Mouse (Mus musculus) heart, adult 11 months (tissue): Measurements from ENCODE around the gene Vamp4.

ENCODE experiments used
- DNase-seq: peaks from one replicate; pipeline ENCODE4 v3.0.0; 2022

Gene Vamp4

GRCm38 (mm10) chr1:162570260-162570748 lies at the start of gene Vamp4:
Gene Vamp4, plus strand, starts transcription at chr1:162570515.
- DNase-seq = peak; percentile 99

- peak; percentile 53 for DNase-seq
These were observed 40.7 kb upstream of the Vamp4 start for GRCm38 (mm10) chr1:162529651-162530050.

- DNase-seq = peak; percentile 19
These were observed 39.6 kb upstream of the Vamp4 start for GRCm38 (mm10) chr1:162530666-162531065.

- DNase-seq = peak; percentile 69
These were observed 38.7 kb upstream of the Vamp4 start for GRCm38 (mm10) chr1:162531584-162531983.

- no peak for DNase-seq
These were observed 38.0 kb upstream of the Vamp4 start for GRCm38 (mm10) chr1:162532330-162532729.

GRCm38 (mm10) chr1:162533766-162534560 lies 36.4 kb upstream of the Vamp4 start:
- DNase-seq = no peak

GRCm38 (mm10) chr1:162543231-162543630 lies 27.1 kb upstream of the Vamp4 start:
- peak; percentile 66 for DNase-seq

- DNase-seq = peak; percentile 60
These were observed 22.7 kb upstream of the Vamp4 start for GRCm38 (mm10) chr1:162547607-162548006.

- DNase-seq = peak; percentile 99
These were observed 22.0 kb upstream of the Vamp4 start, which contains the start of gene Mettl13 for GRCm38 (mm10) chr1:162548016-162548916. Gene Mettl13, minus strand, starts transcription at chr1:162548551.

- DNase-seq = peak; percentile 46
These were observed 21.2 kb upstream of the Vamp4 start for GRCm38 (mm10) chr1:162548917-162549613.

GRCm38 (mm10) chr1:162549615-162550283 lies 20.6 kb upstream of the Vamp4 start:
- peak; percentile 84 for DNase-seq

GRCm38 (mm10) chr1:162552956-162553355 lies 17.4 kb upstream of the Vamp4 start:
- DNase-seq = peak; percentile 7

- DNase-seq = peak; percentile 2
These were observed 16.1 kb upstream of the Vamp4 start for GRCm38 (mm10) chr1:162554193-162554592.

- DNase-seq = peak; percentile 79
These were observed 7.1 kb upstream of the Vamp4 start for GRCm38 (mm10) chr1:162563236-162563635.

- peak; percentile 96 for DNase-seq
These were observed 5.3 kb upstream of the Vamp4 start for GRCm38 (mm10) chr1:162564992-162565391.

- peak; percentile 67 for DNase-seq
These were observed 3.0 kb upstream of the Vamp4 start for GRCm38 (mm10) chr1:162567351-162567750.

- no peak for DNase-seq
These were observed 751 bp downstream of the Vamp4 start for GRCm38 (mm10) chr1:162570931-162571601.

GRCm38 (mm10) chr1:162575098-162575497 lies 4.8 kb downstream of the Vamp4 start:
- DNase-seq = no peak

GRCm38 (mm10) chr1:162582884-162583283 lies 12.6 kb downstream of the Vamp4 start:
- DNase-seq = no peak

- peak; percentile 7 for DNase-seq
These were observed 16.0 kb downstream of the Vamp4 start for GRCm38 (mm10) chr1:162586282-162586681.

- DNase-seq = peak; percentile 74
These were observed 18.3 kb downstream of the Vamp4 start for GRCm38 (mm10) chr1:162588606-162589005.

- DNase-seq = peak; percentile 92
These were observed 19.1 kb downstream of the Vamp4 start for GRCm38 (mm10) chr1:162589443-162589842.
